Mouse (Mus musculus) effector memory CD4-positive, alpha-beta T cell, adult 7 months (primary cell): ENCODE data around the gene Gsk3a. TPM values are rescaled to one million over a fixed set of nuclear protein-coding genes. Genes with fewer than 3 reads are reported as not detected.

ENCODE experiments used
- polyA plus RNA-seq: library from polyadenylated mRNA; unstranded; fragments of 100-300 nt; shearing (Covaris generic); gene quantifications from one replicate; pipeline ENCODE4 v1.2.1, GENCODE M21; 2017

The Gsk3a gene
- polyA plus RNA-seq = 78.5 TPM

GRCm38 (mm10) chr7:25237249-25238014 lies at the start of gene Gsk3a:
Gsk3a (minus strand) TSS chr7:25237851.

DNA sequence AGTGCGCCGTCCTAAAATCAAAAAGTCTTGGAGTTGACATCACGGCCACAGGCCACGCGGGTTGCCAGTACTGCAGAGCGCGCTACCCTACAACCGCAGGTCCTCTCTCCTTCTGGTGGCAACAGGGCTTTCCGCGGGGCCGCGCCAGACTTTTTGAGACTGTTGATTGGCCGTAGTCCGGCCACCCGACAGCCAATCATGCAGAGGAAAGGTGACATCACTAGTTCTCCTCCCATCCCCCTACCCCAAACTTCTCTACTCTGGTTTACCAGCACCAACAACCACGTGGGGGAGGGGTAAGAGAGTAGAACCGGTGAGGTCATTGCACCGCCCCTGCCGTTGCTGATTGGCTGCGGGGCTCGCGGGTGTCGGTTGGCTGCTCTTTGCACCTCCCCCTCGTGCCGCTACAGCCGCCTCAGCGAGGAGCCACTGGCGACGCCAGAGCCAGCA lies 29.7 kb upstream of the Gsk3a start, which contains the start of gene Cic:
Cic (plus strand) TSS at position 404 of the 450 bp plus-strand sequence.

GRCm38 (mm10) chr7:25250141-25250972 lies 12.7 kb upstream of the Gsk3a start, which contains the start of gene Erf:
Erf (minus strand) TSS chr7:25250761.

DNA sequence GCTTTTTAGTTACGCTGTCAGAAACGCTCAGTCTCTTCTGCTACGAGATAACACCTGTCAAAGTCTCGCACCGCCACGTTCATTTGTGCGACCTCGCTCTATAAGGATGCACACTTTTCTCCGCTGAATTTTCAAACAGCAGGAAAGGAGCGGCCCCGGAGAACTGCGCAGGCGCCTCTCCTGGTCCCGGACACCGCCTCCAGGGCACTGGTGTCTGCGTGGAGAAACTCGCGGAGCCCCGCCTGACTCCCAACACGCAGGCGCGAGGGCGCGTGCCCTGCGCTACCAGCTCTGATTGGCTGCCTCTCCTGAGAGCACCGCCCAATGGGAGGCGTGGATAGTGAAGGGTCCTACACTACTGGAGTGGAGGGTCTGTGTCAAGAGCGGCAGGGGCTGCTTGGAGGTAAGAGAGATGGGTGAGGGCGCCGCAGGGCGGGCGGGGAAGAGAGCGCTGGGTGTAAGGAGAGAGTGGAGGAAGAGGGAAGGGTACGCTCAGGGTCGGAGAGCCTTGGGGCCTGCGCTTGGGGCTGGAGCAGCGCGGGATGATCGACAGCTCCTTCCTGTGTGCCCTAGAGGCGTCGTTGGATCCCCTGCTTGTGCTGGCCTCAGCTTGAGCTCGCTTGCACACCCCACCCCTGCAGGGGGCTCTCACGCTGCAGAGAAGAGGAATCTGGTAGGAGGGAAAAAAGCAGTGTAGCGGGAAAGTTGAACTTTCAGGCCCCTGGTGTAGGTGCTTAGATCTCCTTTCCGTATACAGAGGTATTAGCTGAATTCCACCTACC lies 16.4 kb downstream of the Gsk3a start, which contains the start of gene Zfp526:
Zfp526 (plus strand) TSS at position 324 of the 782 bp plus-strand sequence.

DNA sequence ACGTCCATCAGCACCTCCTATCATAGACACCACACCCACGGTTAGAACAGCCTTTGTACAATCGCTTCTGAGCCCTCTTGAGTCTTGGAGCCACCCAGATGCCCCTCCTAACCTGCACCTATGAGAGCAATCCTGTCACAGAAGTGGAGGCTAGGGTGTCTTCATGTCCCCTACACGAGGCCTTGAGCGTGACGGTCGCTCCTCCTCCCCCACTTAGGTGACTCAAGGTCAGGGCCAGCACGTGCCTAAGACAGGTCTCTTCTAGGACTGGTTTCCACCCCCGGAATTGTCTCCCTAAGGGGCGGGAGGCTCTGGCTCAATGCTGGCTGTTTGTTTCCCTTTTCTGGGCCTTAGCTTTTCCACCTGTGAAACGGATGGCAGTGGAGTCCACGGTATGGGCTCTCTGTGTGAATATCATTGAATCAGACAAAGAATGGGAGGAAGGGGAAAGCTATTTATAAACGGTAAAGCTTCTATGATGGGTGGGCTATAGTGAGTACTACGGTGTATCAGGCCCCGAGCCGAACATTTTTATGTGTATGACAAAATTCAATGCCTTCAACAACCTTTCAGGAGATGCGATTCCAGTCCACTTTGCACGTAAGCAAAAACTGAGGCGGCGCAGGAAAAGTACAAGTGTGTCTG lies 17.1 kb downstream of the Gsk3a start, which contains the start of gene Dedd2:
Dedd2 (minus strand) TSS at position 159 of the 645 bp plus-strand sequence.

GRCm38 (mm10) chr7:25179606-25180161 lies 58.0 kb downstream of the Gsk3a start, which contains the start of gene Pou2f2:
Pou2f2 (minus strand) TSS chr7:25179726.

Other genes starting within 250 kb of the Gsk3a start
- gene Atp1a3, start 231.9 kb downstream of the Gsk3a start, polyA plus RNA-seq = 5.0 TPM
- gene Grik5, start 165.5 kb downstream of the Gsk3a start, polyA plus RNA-seq = 1.6 TPM
- 35.2 TPM for gene Zfp574, start 165.3 kb downstream of the Gsk3a start, polyA plus RNA-seq
- 51.5 TPM for gene Pou2f2, start 58.1 kb downstream of the Gsk3a start, polyA plus RNA-seq
- gene Dedd2, start 17.2 kb downstream of the Gsk3a start, polyA plus RNA-seq = 119 TPM
- gene Zfp526, start 16.4 kb downstream of the Gsk3a start, polyA plus RNA-seq = 0.99 TPM
- gene Erf, start 12.9 kb upstream of the Gsk3a start, polyA plus RNA-seq = 4.8 TPM
- gene Cic, start 29.9 kb upstream of the Gsk3a start, polyA plus RNA-seq = 32.6 TPM
- gene Pafah1b3, start 60.1 kb upstream of the Gsk3a start, polyA plus RNA-seq = 15.7 TPM
- gene Prr19, start 63.6 kb upstream of the Gsk3a start, polyA plus RNA-seq = not detected
- gene Tmem145, start 68.3 kb upstream of the Gsk3a start, polyA plus RNA-seq = not detected
- gene Megf8, start 79.3 kb upstream of the Gsk3a start, polyA plus RNA-seq = 0.20 TPM
- gene Cnfn, start 131.9 kb upstream of the Gsk3a start, polyA plus RNA-seq = not detected
- gene Lipe, start 160.9 kb upstream of the Gsk3a start, polyA plus RNA-seq = 4.2 TPM
- not detected for gene Cxcl17, start 175.0 kb upstream of the Gsk3a start, polyA plus RNA-seq
- gene Ceacam1, start 239.8 kb upstream of the Gsk3a start, polyA plus RNA-seq = 0.18 TPM